Mouse (Mus musculus) lung, adult 2 months (tissue): ENCODE data around the gene Pou4f2.

Experiments
- CTCF ChIP-seq: fragments of 200-500 bp; IDR thresholded peaks from 2 replicates; pipeline ENCODE4 v1.5.1; 2011; ENCODE audit warnings: mild to moderate bottlenecking, low read length, control low read depth; ENCODE audit not compliant: insufficient read depth
- POLR2A ChIP-seq: fragments of 200-500 bp; IDR thresholded peaks from 2 replicates; pipeline ENCODE4 v1.6.1; 2011; ENCODE audit warnings: low read depth, mild to moderate bottlenecking, control low read depth, low read length, borderline replicate concordance; ENCODE audit errors: extremely low read depth

GRCm38 (mm10) chr8:78426455-78426854 lies 10.0 kb downstream of the Pou4f2 start:
- TF ChIP-seq POLR2A, result no peak
- no peak for TF ChIP-seq CTCF
